Mouse (Mus musculus): ENCODE measurements around the gene Tfap2e. TPM values are rescaled to one million over a fixed set of nuclear protein-coding genes. Genes with fewer than 3 reads are reported as not detected.

The Tfap2e gene
- polyA plus RNA-seq, 1 experiment from 2014 or later, result not detected

DNA sequence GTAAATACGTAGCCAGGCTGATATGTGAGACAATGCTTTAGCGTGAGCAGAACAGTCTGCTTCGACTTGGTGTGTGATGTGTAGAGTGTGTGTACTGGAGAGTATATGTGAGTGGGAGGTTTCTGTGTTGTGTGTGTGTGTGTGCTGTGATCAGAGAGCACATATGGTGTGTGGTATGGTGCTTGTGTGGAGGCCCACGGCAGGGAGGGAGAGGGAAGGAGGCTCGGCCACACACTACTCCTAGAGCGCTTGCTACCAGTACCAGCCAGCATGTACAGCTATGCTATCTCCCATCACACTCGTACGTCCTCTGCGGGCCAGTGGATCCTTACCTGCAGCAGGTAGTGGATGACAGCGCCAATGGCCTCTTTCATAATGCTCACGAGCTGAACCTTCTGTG lies 13.5 kb upstream of the Tfap2e start:
- ATAC-seq (no peak), DNase-seq (ENCODE audit: low spot score) (no peak)
- peaks cover 10% of the 10 kb centered on the region; the same call in 1 of the 2 replicates for H3K4me1 ChIP-seq (ENCODE audit: insufficient read depth, low read depth, low read length)
- no peak overlapping the region for H3K4me3 ChIP-seq (ENCODE audit: low read depth, low read length)
- TF ChIP-seq CTCF (IDR thresholded peaks at IDR 0.05) (no peak), EP300 (IDR thresholded peaks at IDR 0.05) (no peak)
- H3K9me3 ChIP-seq (ENCODE audit: low read length), result no peaks in the 10 kb centered on the region
- no peaks in the 10 kb centered on the region for H3K27me3 ChIP-seq (replicated peaks; ENCODE audit: insufficient read depth, low read length)
- no peak overlapping the region for H3K4me2 ChIP-seq (replicated peaks; ENCODE audit: low read depth, low read length)
- H3K36me3 ChIP-seq (ENCODE audit: insufficient read depth, low read length), result peaks cover 11% of the 10 kb centered on the region; the same call in 1 of the 2 replicates
- H3K27ac ChIP-seq (ENCODE audit: low read length), result no peak overlapping the region
- no peak overlapping the region for H3K9ac ChIP-seq (replicated peaks; ENCODE audit: low read depth)
- 83% methylated on average over 11 of the region's 11 CpGs for WGBS

DNA sequence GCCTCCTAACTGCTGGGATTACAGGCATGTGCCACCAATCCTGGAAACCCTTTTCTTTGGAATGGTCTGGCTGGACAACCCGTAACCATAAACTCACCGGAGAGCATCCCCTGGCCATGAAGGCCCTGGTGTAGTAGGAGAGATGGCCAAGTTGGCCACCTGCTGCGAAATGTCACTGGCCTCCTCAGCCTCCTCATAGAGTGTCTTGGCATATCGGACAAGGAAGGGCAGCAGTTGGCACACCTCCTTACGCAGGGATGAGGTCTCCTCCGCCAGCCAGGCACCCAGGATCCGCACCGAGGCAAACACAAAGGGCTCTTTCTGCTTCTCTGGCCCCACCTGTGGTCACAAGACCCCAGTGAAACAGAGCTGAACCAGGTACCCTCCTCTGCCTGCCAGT lies 12.3 kb upstream of the Tfap2e start:
- Histone ChIP-seq H3K27me3 (replicated peaks; ENCODE audit: insufficient read depth, low read length) (no peaks in the 10 kb centered on the region), H3K4me2 (replicated peaks; ENCODE audit: low read depth, low read length) (no peak overlapping the region), H3K4me3 (ENCODE audit: low read depth, low read length) (no peak overlapping the region), H3K9ac (replicated peaks; ENCODE audit: low read depth) (no peak overlapping the region), H3K27ac (ENCODE audit: low read length) (no peak overlapping the region), H3K36me3 (ENCODE audit: insufficient read depth, low read length) (peaks cover 11% of the 10 kb centered on the region; the same call in 1 of the 2 replicates), H3K4me1 (ENCODE audit: insufficient read depth, low read depth, low read length) (peaks cover 10% of the 10 kb centered on the region; the same call in 1 of the 2 replicates), H3K9me3 (ENCODE audit: low read length) (no peaks in the 10 kb centered on the region)
- 94% methylated on average over 8 of the region's 8 CpGs for WGBS
- ATAC-seq, result no peak
- no peak for DNase-seq (ENCODE audit: low spot score)
- no peak for TF ChIP-seq CTCF (IDR thresholded peaks at IDR 0.05)
- TF ChIP-seq EP300 (IDR thresholded peaks at IDR 0.05), result no peak

DNA sequence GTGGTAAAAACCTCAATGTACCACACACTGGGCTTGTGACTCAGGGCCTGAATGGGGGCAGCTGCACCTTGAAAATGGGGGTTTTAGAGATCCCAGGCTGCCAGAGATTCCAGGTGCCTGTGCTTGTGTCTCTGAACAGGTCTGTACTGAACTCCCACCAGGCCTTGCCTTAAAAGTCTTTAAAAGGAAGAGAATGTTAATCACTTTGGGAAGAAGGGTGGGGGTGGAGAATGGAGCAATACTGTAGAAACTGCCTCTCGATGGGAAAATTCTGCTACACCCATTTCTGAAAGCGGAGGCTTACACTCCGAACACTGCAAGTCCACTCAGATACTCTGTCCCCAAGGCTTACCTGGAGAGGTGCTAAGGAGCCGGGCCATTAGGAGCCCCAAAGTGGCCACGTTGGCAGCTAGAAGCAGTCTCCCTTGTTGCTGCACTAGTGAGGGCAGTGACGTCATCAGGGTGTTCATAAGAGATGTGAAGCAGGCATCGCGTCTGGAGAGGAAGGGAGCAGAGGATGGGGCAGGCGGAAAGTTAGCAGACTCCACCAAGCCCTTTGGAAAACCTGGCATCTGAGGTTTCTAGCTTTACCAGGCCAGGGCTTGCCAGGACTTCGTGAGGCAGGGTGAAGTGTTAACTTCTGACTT lies 10.3 kb upstream of the Tfap2e start:
- Histone ChIP-seq H3K4me3 (ENCODE audit: low read depth, low read length) (no peak overlapping the region), H3K36me3 (ENCODE audit: insufficient read depth, low read length) (peaks cover 11% of the 10 kb centered on the region; the same call in 1 of the 2 replicates), H3K27me3 (replicated peaks; ENCODE audit: insufficient read depth, low read length) (no peaks in the 10 kb centered on the region), H3K9me3 (ENCODE audit: low read length) (no peaks in the 10 kb centered on the region), H3K4me2 (replicated peaks; ENCODE audit: low read depth, low read length) (no peak overlapping the region), H3K9ac (replicated peaks; ENCODE audit: low read depth) (no peak overlapping the region), H3K27ac (ENCODE audit: low read length) (no peak overlapping the region), H3K4me1 (ENCODE audit: insufficient read depth, low read depth, low read length) (no peaks in the 10 kb centered on the region)
- 72% methylated on average over 10 of the region's 10 CpGs for WGBS
- TF ChIP-seq EP300 (IDR thresholded peaks at IDR 0.05) (no peak), CTCF (IDR thresholded peaks at IDR 0.05) (no peak)
- ATAC-seq (no peak), DNase-seq (ENCODE audit: low spot score) (no peak)

DNA sequence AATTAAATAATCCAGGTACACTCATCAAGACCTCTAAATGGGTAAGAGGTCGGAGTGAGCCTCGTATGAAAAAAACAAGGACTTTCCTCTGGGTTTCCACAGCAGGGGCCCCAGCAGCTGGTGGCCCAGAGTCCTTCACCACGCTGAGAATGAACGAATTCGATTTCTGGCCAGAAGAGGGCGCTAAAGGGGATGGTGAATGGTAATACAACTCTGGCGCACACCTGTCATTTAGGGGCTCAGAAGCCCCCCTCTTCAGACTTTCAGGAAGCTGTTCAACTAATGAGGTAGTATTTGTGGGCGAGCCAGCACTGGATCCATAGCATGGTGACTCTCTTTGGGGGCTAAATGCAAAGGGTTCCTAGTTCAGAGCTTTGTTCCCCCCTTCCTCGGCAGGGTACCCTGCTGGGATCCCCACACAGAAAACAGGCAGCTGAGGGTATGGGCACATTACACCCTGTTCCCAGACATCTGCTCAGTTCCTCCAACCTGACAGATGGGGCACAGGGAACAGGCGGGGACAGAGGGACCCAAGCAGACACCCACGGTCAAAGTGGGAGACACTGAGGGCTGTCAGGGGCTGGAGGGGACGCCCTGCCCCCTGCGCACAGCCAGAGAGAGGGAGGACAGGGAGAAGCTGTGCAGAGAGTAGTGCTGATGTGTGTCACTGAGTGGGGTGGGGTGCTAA lies 9.6 kb upstream of the Tfap2e start:
- H3K4me3 ChIP-seq (ENCODE audit: low read depth, low read length), result no peak overlapping the region
- H3K4me2 ChIP-seq (replicated peaks; ENCODE audit: low read depth, low read length), result no peak overlapping the region
- no peak overlapping the region for H3K27ac ChIP-seq (ENCODE audit: low read length)
- peak; percentile 50 for DNase-seq (ENCODE audit: low spot score)
- H3K9ac ChIP-seq (replicated peaks; ENCODE audit: low read depth), result no peak overlapping the region
- no peaks in the 10 kb centered on the region for H3K4me1 ChIP-seq (ENCODE audit: insufficient read depth, low read depth, low read length)
- ATAC-seq, result no peak
- WGBS, result 48% methylated on average over 13 of the region's 13 CpGs
- peaks cover 11% of the 10 kb centered on the region; the same call in 1 of the 2 replicates for H3K36me3 ChIP-seq (ENCODE audit: insufficient read depth, low read length)
- H3K27me3 ChIP-seq (replicated peaks; ENCODE audit: insufficient read depth, low read length), result no peaks in the 10 kb centered on the region
- H3K9me3 ChIP-seq (ENCODE audit: low read length), result no peaks in the 10 kb centered on the region
- TF ChIP-seq CTCF (IDR thresholded peaks at IDR 0.05) (peak; percentile 70), EP300 (IDR thresholded peaks at IDR 0.05) (no peak)

DNA sequence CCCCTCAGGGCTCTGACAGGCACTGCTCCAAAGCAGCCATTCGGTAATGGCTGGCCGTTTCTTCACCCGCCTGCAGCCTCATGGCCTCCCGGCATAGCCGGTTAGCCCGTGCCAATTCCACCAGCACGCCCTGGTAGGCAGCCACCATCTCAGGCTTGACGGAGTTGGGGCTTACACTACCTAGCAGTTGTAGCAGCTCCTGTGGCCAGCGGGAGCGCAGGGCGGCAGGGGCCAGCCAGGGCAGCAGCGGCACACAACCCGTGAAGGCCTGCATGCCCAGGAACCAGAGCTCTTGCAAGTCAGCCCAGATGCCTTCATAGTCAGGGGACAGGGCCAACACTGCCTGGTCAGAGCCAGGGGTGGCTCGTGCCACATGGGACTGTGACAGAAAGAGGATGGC lies 8.8 kb upstream of the Tfap2e start:
- Histone ChIP-seq H3K9ac (replicated peaks; ENCODE audit: low read depth) (no peak overlapping the region), H3K36me3 (ENCODE audit: insufficient read depth, low read length) (peaks cover 11% of the 10 kb centered on the region; the same call in 1 of the 2 replicates)
- no peak for ATAC-seq

DNA sequence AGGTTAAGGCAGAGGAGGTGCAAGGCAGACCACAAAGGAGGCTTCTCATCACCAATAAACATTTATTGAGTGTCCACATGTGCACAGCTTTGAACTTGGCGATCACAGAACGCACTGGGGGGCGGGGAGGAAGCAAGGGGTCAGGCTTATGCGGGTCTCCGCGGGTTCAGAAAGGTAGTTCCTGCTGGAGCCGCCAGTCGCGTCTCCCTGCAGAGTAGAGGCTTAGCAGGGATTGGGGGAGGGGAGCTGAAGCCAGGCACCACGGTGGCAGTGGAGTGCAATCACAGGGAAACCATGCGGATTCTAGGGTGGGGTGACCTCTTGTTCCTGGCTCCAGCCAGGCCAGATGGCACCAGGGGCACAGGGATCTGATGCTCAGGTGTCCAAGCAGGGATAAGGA lies 7.7 kb upstream of the Tfap2e start:
- H3K27me3 ChIP-seq (replicated peaks; ENCODE audit: insufficient read depth, low read length), result no peaks in the 10 kb centered on the region
- peaks cover 7% of the 10 kb centered on the region; the same call in 1 of the 2 replicates for H3K36me3 ChIP-seq (ENCODE audit: insufficient read depth, low read length)
- ATAC-seq, result no peak
- DNase-seq (ENCODE audit: low spot score), result no peak
- H3K4me2 ChIP-seq (replicated peaks; ENCODE audit: low read depth, low read length), result no peak overlapping the region
- TF ChIP-seq CTCF (IDR thresholded peaks at IDR 0.05) (no peak), EP300 (IDR thresholded peaks at IDR 0.05) (no peak)
- no peaks in the 10 kb centered on the region for H3K9me3 ChIP-seq (ENCODE audit: low read length)
- 26% methylated on average over 11 of the region's 11 CpGs for WGBS
- no peak overlapping the region for H3K4me3 ChIP-seq (ENCODE audit: low read depth, low read length)
- H3K27ac ChIP-seq (ENCODE audit: low read length), result no peak overlapping the region
- H3K9ac ChIP-seq (replicated peaks; ENCODE audit: low read depth), result no peak overlapping the region
- H3K4me1 ChIP-seq (ENCODE audit: insufficient read depth, low read depth, low read length), result no peaks in the 10 kb centered on the region

More for the DNA sequence above, 8.8 kb upstream of the Tfap2e start:
- no peaks in the 10 kb centered on the region for H3K27me3 ChIP-seq (replicated peaks; ENCODE audit: insufficient read depth, low read length)
- TF ChIP-seq CTCF (IDR thresholded peaks at IDR 0.05) (no peak), EP300 (IDR thresholded peaks at IDR 0.05) (no peak)
- no peak overlapping the region for H3K27ac ChIP-seq (ENCODE audit: low read length)
- H3K4me1 ChIP-seq (ENCODE audit: insufficient read depth, low read depth, low read length), result no peaks in the 10 kb centered on the region
- H3K9me3 ChIP-seq (ENCODE audit: low read length), result no peaks in the 10 kb centered on the region
- no peak overlapping the region for H3K4me3 ChIP-seq (ENCODE audit: low read depth, low read length)
- DNase-seq (ENCODE audit: low spot score), result no peak
- 94% methylated on average over 14 of the region's 14 CpGs for WGBS
- no peak overlapping the region for H3K4me2 ChIP-seq (replicated peaks; ENCODE audit: low read depth, low read length)
